Mouse (Mus musculus) T-cell, adult 2 months (primary cell): ENCODE results near the gene Abcb8.

Experiments used
- DNase-seq: peaks from one replicate; pipeline ENCODE4 v3.0.0; 2022; ENCODE audit warnings: low spot score

The Abcb8 gene

DNA sequence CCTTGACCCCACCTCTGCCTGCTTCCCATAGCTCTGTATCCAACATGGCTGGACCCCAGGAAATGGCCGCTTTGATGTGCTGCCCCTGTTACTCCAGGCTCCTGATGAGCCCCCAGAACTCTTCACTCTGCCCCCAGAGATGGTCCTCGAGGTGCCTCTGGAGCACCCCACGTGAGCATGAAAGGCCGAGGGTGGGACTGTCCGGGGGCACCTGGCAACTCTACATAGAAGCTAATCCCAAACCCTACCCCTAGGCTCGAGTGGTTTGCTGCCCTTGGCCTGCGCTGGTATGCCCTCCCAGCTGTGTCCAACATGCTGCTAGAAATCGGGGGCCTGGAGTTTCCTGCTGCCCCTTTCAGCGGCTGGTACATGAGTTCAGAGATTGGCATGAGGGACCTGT, 23.7 kb upstream of the Abcb8 start:
- DNase-seq, result no peak

DNA sequence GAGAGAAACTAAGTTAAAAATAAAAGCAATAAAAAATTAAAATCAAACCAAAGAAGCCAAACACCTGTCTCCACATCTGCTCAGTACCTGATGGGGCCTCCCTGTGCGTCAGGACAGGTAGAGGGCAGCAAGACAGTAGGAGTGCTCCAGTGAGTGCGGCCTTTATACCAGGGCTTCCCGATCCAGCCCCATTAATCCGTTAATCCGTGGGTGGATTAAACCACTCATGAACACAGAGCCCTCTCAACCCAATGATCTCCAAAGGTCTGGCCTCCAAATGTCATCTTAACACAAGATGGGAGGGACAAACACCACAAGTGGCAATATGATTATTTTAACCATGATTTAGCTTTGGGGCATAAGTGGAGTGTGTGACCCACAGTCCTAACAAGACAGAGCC, 19.7 kb upstream of the Abcb8 start:
- DNase-seq, result no peak

DNA sequence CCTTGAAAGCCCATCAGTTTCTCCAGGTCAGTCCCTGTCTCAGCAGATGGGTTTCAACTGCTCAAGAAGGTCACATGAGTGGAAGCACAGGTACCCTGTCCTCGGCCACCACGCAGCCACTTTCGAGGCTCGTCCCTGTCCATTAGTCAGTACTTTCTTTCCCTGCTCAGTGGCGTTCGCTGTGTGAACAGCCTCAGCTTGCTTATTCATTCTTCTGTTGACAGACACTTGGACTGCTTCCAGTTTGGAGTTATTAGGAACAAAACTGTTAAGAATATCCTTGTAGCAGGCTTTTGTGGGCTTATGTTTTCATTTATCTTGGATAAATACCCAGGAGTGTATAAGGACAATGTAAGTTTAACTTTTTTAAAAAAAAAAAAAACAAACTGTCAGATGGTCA, 19.2 kb upstream of the Abcb8 start:
- no peak for DNase-seq

DNA sequence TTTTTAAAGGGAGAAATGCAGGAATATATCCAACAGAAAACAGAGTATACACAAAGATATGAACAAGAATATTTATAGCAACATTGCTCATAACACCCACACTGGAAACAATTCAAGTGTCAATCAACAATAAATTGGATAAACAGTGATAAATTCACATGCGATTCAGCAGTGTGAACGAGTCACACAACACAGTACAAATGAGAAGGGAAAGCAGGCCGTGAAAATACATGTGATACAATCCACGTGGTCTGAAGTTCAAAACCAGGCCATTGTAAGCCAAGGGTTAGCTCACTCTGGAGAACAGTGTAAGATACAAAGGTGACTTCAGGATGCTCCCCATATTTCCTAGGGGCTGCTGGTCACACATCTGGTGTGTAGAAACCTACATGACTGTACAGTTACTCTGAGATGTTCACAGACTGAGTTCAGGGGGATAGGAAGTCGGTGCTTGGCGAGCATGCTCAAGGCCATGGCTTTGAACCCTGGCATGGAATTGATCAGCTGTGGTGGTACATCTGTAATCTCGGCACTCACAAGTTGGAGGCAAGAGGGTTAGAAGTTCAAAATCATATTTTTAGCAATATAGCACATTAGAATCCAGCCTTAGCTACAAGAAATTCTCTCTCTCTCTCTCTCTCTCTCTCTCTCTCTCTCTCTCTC, 18.7 kb upstream of the Abcb8 start:
- no peak for DNase-seq

DNA sequence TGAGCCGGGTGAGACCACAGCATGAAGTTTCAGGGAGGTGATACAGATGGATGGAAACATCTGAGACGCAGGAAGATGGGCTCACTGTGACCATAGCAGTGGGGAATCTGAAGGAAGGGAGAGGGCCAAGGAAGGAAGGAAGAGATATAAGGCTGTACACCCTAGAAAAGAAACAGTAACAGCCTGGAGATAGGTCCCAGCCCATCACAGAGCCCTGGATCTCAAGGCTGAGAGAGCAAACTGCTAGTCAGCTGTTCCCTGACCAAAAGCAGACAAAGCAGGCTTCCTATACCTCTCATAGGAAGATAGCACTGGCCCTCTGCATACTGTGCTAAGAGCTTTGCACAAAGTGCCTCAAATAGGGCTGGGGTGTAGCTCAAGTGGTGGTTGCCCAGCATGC, 14.8 kb upstream of the Abcb8 start:
- DNase-seq, result no peak

DNA sequence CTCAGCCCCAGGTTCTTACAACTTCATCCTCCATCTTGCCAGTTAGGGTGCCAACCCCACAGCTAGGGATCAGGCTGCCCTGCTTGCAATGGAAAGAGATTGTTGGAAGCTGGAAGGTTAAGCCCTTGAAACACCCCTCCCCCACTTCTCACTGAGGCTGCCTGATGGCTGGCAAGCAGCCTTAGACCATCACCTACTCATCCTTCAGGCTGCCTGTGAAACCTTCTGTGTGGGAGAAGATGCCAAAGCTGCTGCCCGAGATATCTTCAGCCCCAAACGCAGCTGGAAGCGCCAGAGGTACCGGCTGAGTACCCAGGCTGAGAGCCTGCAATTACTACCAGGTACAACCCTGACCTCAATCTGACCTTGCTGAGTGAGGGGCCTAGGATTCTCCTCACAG, 14.0 kb upstream of the Abcb8 start:
- no peak for DNase-seq

DNA sequence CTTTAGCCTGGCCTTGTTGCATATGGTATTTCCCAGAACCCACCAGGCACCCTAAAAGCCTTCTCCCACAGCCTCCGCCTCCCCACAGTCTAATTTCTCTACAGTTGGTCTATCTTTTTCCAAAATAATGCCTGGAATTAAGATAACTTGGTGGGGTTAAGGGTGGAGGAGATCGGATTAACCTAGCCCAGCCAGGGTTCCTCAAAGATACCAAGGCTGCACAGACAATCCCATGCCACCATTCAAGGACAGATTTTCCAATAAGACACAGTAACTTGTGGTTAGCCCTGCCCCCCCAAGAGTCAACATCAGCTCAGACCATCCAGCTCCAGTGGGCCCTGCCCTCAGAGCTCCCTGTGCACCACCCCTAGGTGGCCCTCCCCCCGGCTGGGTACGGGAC, 13.0 kb upstream of the Abcb8 start:
- DNase-seq, result no peak

DNA sequence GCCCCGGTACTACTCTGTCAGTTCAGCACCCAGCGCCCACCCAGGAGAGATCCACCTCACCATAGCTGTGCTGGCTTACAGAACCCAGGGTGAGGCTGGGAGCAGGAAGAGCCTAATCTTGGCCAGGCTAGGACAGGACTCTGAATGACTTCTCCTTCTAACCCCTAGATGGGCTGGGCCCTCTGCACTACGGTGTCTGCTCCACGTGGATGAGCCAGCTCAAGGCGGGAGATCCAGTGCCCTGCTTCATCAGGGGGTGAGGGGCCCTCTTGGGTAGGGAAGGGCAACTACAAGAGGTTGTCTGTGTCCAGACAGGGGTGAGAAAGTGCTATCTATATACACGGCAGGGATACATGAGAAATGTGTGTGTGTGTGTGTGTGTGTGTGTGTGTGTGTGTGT, 12.0 kb upstream of the Abcb8 start:
- DNase-seq, result no peak

DNA sequence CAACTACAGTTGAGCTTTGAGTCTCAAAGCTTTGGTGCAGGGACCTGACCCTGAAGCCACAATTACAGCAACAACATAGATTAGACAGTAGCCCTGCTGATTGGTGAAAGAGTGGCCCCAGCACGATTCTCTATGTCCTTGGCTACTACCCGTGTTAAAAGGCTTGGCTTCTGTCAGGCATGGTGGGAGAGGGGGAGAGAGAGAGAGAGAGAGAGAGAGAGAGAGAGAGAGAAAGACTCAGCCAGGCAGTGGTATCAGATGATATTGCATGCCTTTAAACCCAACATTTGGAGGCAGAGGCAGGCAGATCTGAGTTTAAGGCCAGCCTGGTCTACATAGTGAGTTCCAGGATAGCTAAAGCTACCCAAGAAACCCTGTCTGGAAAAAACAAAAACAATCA, 11.5 kb upstream of the Abcb8 start:
- no peak for DNase-seq

DNA sequence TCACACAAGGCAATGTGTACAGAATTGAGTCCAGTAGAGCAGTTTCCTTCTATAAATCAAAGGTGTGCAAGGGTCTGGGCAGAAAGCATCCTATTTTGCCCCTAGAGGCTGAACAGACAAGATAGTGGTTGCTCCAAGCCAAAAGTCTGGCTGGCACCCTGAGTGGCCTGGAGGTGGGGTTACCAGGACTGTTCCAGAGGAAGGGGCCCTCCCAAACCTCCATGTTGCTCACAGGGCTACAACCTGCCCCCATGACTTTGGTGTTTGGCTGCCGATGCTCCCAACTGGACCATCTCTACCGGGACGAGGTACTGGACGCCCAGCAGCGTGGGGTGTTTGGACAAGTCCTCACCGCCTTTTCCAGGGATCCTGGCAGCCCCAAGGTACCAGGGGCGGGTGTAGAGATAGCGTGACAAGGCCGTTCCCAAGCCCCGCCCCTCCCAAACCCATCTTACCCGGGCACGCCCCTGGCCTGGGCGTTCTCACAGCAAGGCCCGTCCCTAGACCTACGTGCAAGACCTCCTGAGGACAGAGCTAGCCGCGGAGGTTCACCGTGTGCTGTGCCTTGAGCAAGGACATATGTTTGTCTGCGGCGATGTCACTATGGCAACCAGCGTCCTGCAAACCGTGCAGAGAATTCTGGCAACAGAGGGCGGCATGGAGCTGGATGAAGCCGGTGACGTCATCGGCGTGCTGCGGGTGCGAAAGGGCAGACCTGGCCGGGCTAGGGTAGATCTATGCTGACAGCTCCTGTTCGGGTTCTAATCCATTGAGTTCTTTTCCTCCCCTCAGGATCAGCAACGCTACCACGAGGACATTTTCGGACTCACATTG, 10.2 kb upstream of the Abcb8 start:
- DNase-seq, result peak; percentile 90

DNA sequence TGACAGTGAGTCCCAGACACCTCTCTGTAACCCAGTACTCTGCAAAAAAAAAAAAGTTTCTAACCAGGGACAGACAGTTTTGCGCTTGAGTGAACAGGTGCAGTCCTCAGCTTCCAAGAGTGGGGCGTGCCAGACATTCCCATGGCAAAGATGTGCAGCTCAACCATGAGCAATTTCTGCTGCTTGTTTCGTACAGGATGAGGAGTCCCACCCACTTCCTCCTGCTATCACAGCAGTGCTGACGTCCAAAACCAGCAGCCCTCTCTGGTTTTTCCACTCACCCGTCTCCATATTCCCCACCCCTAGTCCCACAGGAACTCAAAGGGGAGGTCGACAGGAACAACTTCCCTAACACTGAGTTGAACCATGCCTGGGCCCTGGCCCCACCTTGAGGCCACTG, 9.1 kb upstream of the Abcb8 start:
- DNase-seq, result no peak

DNA sequence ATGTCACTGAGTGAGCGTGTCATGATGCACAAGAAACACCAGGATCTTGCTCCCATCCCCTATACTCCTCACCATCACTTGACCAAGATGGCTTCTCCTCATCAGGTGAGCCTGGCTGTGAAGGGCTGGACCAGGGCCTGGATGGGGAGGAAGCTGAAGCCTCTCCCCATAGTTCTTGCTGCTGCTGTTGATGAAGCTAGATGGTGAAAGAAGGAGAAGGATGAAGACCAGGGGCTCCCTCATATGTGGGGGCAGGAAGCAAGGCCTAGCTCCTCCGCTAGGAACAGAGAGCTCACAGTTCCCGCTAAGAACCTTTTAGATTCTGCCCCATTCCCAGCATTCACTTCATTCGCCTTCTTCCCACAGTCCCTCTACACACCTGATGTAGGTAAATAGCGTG, 8.1 kb upstream of the Abcb8 start:
- no peak for DNase-seq

DNA sequence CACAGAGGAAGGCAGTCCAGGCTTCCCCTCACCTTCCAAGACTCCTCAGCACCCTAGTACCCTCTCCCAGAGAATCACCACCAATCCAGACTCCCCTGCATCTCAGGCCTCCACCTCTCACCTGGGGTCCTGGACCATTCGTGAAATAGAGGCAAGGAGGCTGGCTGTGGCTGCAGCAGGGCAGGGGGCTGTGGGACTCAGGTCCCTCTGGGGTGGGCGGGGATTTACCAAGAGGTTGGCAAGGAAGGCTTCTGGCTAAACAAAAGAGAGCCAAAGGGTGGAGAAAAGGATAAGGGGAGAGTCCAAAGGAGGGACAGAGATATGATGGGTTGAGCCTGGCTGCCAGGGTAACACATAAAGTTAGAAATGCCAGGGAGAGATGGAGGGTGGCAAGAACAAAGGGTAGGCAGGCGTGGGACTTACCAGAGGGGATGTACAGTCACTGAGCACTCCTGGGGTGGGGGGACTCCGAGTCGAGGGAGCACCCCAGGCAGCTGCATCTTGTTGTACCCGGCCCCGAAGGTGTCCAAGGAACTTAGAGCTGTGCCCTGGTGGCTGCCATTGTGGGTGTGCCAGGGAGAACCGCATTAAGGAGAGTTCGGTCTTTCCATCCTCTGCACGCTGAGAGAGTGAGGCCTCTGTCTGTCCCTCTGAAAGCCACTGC, 7.4 kb upstream of the Abcb8 start:
- no peak for DNase-seq

DNA sequence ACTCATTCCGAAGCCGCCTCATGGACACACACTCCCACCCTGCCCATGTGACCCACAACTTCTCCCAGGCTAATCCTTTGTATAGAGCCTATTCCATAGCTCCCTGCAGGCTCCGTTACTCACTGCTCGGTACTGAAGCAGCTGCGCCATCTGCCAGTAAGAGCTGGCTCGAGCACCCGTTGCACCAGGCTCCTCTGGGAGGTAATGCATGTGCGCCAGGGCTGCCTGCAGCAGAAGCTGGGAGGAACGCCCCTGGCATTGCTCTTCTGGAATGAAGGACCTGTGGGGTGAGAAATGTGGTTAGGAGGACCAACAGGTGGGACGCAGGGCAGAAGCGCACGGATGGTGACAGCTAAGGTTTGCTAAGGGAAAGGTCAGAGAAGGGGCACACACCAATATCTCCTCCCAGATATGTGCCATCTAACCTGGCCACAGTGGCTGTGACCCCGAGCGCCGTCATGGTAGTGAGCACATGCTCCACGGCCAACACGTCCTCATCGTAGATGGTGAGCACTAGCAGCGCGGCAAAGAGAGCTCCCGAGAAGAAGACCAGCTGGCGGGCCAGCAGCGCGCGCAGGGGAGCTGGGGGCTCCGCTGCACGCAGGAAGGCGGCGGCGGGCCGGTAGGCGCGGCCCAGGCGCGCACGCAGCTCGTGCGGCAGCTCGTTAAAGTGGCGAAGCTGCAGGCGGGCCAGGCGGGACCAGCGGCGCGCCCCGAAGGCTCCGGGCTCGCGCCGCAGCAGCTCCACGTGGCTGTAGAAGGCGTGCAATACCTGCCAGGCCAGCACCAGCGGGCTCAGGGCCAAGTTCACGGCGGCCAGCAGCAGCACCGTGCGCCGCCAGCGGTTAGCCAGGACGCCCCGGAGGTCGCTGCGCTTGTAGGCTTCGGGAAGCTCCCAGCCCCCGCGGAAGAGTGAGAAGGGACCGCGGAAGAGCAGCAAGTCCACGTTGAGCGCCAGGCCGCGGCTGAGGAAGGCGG, 5.9 kb upstream of the Abcb8 start:
- peak; percentile 34 for DNase-seq

DNA sequence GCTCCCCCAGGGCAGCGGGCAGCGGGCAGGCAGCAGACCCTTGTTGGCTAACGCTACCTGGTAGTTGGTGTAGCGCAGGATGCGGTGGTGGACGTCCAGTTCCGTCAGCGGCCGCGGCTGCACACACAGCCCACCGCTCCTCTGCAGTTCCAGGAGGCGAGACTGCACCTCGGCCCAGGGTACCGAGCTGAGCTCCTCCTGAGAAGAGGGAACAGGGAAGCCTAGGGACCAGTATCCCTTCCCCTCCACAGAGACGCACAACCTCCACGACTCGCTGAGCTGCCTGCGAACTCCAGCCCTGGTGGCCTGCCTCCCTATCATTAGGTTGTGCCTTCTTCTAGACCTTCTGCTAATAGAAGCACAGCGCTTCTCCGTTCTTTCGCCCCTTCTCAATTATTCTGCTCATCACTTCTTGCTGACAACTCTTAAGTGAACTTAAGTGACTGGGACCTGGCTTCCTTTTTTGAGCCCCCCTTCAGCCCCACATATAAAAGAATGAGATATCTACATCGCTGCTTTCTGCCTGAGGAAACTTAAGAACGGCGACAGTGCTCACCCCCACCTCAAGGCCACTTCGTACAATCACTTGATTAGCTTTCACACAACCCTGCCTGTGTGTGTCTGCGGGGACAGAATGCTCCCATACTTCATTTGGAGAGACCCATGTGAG, 5.1 kb upstream of the Abcb8 start:
- no peak for DNase-seq

DNA sequence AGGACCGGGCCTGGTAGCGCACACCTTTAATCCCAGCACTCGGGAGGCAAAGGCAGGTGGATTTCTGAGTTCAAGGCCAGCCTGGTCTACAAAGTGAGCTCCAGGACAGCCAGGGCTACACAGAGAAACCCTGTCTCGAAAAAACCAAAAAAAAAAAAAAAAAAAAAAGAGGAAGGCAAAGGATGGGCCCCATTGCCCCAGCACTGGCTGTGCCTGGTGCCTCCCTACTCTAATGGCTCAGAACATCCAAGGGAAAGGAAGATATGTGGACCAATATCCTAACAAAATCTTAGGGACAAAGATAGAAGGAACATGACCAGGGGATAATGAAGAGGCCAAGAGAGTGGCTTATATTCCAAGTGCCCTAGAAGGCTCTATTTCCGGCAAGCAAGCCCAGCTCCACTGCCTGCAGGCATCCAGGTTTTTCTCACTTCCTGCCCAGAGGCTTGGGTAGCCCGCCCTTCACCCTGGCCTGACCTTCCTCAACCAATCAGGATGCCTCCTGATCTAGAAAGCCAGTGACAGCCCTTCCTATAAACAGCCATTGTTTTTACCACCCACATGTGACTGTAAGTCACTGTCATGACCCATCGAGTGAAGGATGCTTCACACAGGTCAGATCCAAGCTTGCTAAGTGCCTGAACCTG, 4.3 kb upstream of the Abcb8 start:
- peak; percentile 32 for DNase-seq

DNA sequence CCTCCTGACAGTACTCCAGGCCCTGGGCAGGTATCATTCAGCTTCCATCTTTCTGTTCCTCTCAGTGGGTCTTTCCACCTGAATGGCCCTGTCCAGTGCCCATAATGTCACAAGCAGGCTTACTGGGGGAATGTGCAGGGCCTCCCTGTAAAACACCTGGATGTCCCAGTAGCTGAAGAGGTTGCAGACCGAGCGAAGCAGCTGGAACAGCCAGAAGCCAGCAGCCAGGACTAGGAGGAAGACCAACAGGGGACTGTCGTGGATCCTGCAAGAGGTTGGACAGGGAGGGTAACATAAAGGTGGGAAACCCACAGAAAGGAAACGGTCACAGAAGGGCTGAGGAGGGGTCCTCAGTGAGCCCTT, 3.8 kb upstream of the Abcb8 start:
- no peak for DNase-seq

DNA sequence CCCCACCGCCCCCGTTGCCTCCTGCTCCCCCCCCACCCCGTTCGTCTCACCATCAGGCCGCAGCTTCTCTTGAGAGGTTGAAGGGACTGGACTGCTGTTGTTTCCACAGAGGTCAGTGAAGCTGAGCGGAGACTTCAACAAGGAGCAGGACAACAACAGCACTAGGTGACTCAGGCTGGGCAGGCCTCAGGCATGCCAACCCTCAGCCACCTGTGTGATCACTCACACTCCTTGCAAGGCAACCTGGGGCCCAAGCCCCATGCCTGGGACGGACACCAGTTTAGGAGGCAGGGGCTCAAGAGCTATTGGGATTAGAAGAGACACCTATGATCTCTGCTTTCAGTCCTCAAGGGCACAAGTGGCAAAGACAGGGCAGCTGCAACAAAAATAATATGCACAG, 1.6 kb upstream of the Abcb8 start, which contains the start of gene Atg9b:
Gene Atg9b, minus strand, starts transcription at position 280 of the 400 bp plus-strand sequence.
- no peak for DNase-seq

DNA sequence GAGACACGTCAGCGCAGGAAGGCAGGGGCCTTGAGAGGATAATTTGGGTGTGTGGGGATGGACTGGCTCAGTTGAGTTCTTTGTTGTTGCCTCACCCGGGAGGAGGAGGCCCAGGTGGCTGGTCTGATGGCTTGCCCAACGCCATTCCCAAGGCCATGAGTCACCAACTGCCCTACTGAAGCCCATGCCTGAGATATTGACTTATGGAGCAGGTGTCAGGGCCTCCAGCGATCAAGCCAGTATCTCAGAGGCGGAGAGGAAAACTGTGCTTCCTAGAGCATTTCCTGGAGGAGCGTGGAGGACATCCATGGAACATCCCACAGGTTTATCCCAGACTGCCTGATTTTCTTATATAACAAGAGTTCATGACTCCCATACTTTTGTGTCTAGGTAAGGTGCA, 739 bp upstream of the Abcb8 start:
- DNase-seq, result no peak

DNA sequence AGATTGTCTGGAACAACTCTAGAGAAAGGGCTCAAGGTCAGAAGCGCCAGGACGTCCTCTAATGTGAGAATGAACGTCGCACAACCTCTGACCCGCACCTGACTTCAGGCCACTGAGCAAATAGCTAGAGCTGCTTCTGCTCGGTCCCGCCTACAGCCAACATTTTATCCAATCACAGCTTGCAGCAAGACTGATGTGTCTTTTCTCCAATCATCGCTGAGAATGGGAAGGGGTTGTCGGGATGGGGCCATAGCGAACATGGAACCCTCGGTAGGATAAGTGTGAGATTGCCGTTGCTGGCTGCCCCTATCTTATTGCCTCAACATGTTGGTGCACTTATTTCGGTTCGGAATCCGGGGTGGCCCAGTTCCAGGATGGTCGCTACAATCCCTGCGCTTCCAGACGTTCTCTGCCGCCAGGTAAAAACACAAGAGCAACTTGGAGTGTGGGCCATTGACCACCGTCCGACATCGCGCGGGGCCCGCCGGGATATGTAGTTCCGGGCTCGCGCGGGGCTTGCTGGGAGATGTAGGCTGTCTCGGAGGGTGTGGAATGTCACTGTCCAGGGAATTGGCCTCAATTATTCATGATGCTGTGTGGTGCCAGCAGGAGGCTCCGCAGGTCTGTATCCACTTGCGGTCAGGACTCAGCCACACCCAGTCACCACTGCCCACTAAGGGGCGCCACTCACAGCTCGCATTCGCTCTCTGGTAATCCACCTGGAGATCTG, 867 bp downstream of the Abcb8 start:
- peak; percentile 86 for DNase-seq
